Mouse (Mus musculus) cerebellum, postnatal 10 days (tissue): ENCODE measurements at regions not wholly inside any gene's neighbourhood (a gene's known extent, or its start where the extent isn't known, plus 50 kb on each side); places are given as distances from the start of the nearest gene placed in this dataset.

Experiments
- DNase-seq, 2 experiments: peaks; one replicate each; pipeline ENCODE4 v3.0.0; 2021; ENCODE audit warnings: mixed read lengths in 2 of 2

- no peak for DNase-seq
Measured at GRCm38 (mm10) chr12:25176565-25176964, 79.6 kb upstream of the Id2 start.

- no peak for DNase-seq
Measured at GRCm38 (mm10) chr12:25173064-25173463, 76.1 kb upstream of the Id2 start.

- no peak for DNase-seq
Measured at GRCm38 (mm10) chr12:25172450-25172849, 75.5 kb upstream of the Id2 start.

GRCm38 (mm10) chr12:25169611-25170010, 72.7 kb upstream of the Id2 start:
- DNase-seq = no peak

GRCm38 (mm10) chr12:25168213-25168545, 71.2 kb upstream of the Id2 start:
- no peak for DNase-seq

- DNase-seq = peak; percentile 71 to 73
Measured at GRCm38 (mm10) chr12:25167504-25168212, 70.7 kb upstream of the Id2 start.

- DNase-seq = no peak
Measured at GRCm38 (mm10) chr12:25166525-25166924, 69.6 kb upstream of the Id2 start.

- no peak for DNase-seq
Measured at GRCm38 (mm10) chr12:25165650-25166049, 68.7 kb upstream of the Id2 start.

- DNase-seq = no peak
Measured at GRCm38 (mm10) chr12:25164724-25165123, 67.8 kb upstream of the Id2 start.

GRCm38 (mm10) chr12:25163541-25163940, 66.6 kb upstream of the Id2 start:
- DNase-seq = no peak

- DNase-seq = no peak
Measured at GRCm38 (mm10) chr12:25162843-25163242, 65.9 kb upstream of the Id2 start.

- no peak for DNase-seq
Measured at GRCm38 (mm10) chr12:25161939-25162338, 65.0 kb upstream of the Id2 start.

- no peak for DNase-seq
Measured at GRCm38 (mm10) chr12:25160990-25161843, 64.3 kb upstream of the Id2 start.

GRCm38 (mm10) chr12:25159091-25159490, 62.2 kb upstream of the Id2 start:
- no peak for DNase-seq

GRCm38 (mm10) chr12:25157238-25157637, 60.3 kb upstream of the Id2 start:
- DNase-seq = no peak

GRCm38 (mm10) chr12:25155396-25155795, 58.5 kb upstream of the Id2 start:
- DNase-seq = no peak

GRCm38 (mm10) chr12:25148099-25148498, 51.2 kb upstream of the Id2 start:
- DNase-seq = no peak
